Mouse (Mus musculus) lung, adult 2 months (tissue): ENCODE results near the gene Slco3a1.

Experiments
- CTCF ChIP-seq: fragments of 200-500 bp; IDR thresholded peaks from 2 replicates; pipeline ENCODE4 v1.5.1; 2011; ENCODE audit warnings: mild to moderate bottlenecking, low read length, control low read depth; ENCODE audit not compliant: insufficient read depth
- POLR2A ChIP-seq: fragments of 200-500 bp; IDR thresholded peaks from 2 replicates; pipeline ENCODE4 v1.6.1; 2011; ENCODE audit warnings: low read depth, mild to moderate bottlenecking, control low read depth, low read length, borderline replicate concordance; ENCODE audit errors: extremely low read depth

DNA sequence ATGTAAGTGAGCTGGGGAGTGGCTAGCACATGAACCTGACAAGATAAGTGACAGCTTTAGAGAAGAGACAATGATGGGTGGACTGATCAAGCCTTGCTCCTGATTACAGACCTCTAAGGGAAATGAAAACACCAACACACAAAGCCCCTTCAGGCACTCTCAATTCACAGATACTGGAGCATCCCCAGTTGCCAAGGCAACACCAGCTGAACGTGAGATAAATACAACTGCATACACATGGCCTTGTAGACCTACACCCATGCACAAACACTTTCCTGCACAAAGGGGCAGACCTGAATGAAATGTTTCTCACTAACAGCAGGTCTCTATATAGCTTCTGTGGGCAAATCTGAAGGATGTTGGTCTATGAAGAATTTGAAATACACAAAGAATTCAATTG is 117.0 kb downstream of the Slco3a1 start:
- TF ChIP-seq CTCF (no peak), POLR2A (no peak)
